Mouse (Mus musculus): ENCODE measurements around the gene Cep112. TPM values are rescaled to one million over a fixed set of nuclear protein-coding genes. Genes with fewer than 3 reads are reported as not detected.
A peak's percentile ranks its signal among the peaks of the same experiment; 100 is the strongest.

The Cep112 gene
- polyA plus RNA-seq, 2 experiments, result 0.76 to 1.7 TPM

- ATAC-seq (ENCODE audit: insufficient read depth), result no peak
- Histone ChIP-seq H3K27me3 (ENCODE audit: control insufficient read depth, insufficient read depth, low read length) (no peaks in the 10 kb centered on the region), H3K4me2 (ENCODE audit: low read depth) (no peak overlapping the region), H3K9ac (replicated peaks) (no peak overlapping the region), H3K4me3 (ENCODE audit: insufficient read depth in 1 of 2, low read depth in 2 of 2, low read length in 2 of 2) (no peak overlapping the region), H3K27ac (no peak overlapping the region), H3K36me3 (replicated peaks; ENCODE audit: control insufficient read depth, insufficient read depth, low read depth) (no peaks in the 10 kb centered on the region), H3K9me3 (ENCODE audit: control insufficient read depth, low read length) (no peaks in the 10 kb centered on the region), H3K4me1 (replicated peaks; ENCODE audit: control insufficient read depth in 2 of 2, insufficient read depth in 2 of 2, low read length in 1 of 2) (no peaks in the 10 kb centered on the region)
- TF ChIP-seq CTCF (IDR thresholded peaks at IDR 0.05; ENCODE audit: low read depth), result no peak
- no peak for TF ChIP-seq EP300 (IDR thresholded peaks at IDR 0.05; ENCODE audit: low read depth)
- WGBS (ENCODE audit: insufficient replicate concordance), result 82% methylated on average over 11 of the region's 11 CpGs
- no peak for DNase-seq (ENCODE audit: low read depth in 3 of 3, low spot score in 3 of 3)
Measured at GRCm38 (mm10) chr11:108606036-108606435, 181.0 kb downstream of the Cep112 start.

GRCm38 (mm10) chr11:108606836-108607235 lies 181.8 kb downstream of the Cep112 start:
- Histone ChIP-seq H3K4me2 (ENCODE audit: low read depth) (no peak overlapping the region), H3K4me1 (replicated peaks; ENCODE audit: control insufficient read depth in 2 of 2, insufficient read depth in 2 of 2, low read length in 1 of 2) (no peaks in the 10 kb centered on the region), H3K27me3 (ENCODE audit: control insufficient read depth, insufficient read depth, low read length) (no peaks in the 10 kb centered on the region), H3K4me3 (ENCODE audit: insufficient read depth in 1 of 2, low read depth in 2 of 2, low read length in 2 of 2) (no peak overlapping the region), H3K36me3 (replicated peaks; ENCODE audit: control insufficient read depth, insufficient read depth, low read depth) (no peaks in the 10 kb centered on the region), H3K9ac (replicated peaks) (no peak overlapping the region), H3K9me3 (ENCODE audit: control insufficient read depth, low read length) (no peaks in the 10 kb centered on the region), H3K27ac (no peak overlapping the region)
- TF ChIP-seq EP300 (IDR thresholded peaks at IDR 0.05; ENCODE audit: low read depth) (no peak), CTCF (IDR thresholded peaks at IDR 0.05; ENCODE audit: low read depth) (no peak)
- no peak for ATAC-seq (ENCODE audit: insufficient read depth)
- no peak for DNase-seq (ENCODE audit: low read depth in 3 of 3, low spot score in 3 of 3)

GRCm38 (mm10) chr11:108620628-108621433 lies 195.8 kb downstream of the Cep112 start:
- H3K27ac ChIP-seq, result no peak overlapping the region
- no peaks in the 10 kb centered on the region for H3K36me3 ChIP-seq (replicated peaks; ENCODE audit: control insufficient read depth, insufficient read depth, low read depth)
- no peaks in the 10 kb centered on the region for H3K9me3 ChIP-seq (ENCODE audit: control insufficient read depth, low read length)
- no peak overlapping the region for H3K9ac ChIP-seq (replicated peaks)
- no peaks in the 10 kb centered on the region for H3K27me3 ChIP-seq (ENCODE audit: control insufficient read depth, insufficient read depth, low read length)
- no peaks in the 10 kb centered on the region for H3K4me1 ChIP-seq (replicated peaks; ENCODE audit: control insufficient read depth in 2 of 2, insufficient read depth in 2 of 2, low read length in 1 of 2)
- 69% methylated on average over 7 of the region's 7 CpGs for WGBS (ENCODE audit: insufficient replicate concordance)
- DNase-seq (ENCODE audit: low read depth in 3 of 3, low spot score in 3 of 3), result no peak
- no peak overlapping the region for H3K4me2 ChIP-seq (ENCODE audit: low read depth)
- ATAC-seq (ENCODE audit: insufficient read depth), result no peak
- H3K4me3 ChIP-seq (ENCODE audit: insufficient read depth in 1 of 2, low read depth in 2 of 2, low read length in 2 of 2), result no peak overlapping the region
- TF ChIP-seq EP300 (IDR thresholded peaks at IDR 0.05; ENCODE audit: low read depth) (no peak), CTCF (IDR thresholded peaks at IDR 0.05; ENCODE audit: low read depth) (no peak)

GRCm38 (mm10) chr11:108621434-108621901 lies 196.5 kb downstream of the Cep112 start:
- no peak overlapping the region for H3K9ac ChIP-seq (replicated peaks)
- no peak for DNase-seq (ENCODE audit: low read depth in 3 of 3, low spot score in 3 of 3)
- 69% methylated on average over 9 of the region's 9 CpGs for WGBS (ENCODE audit: insufficient replicate concordance)

GRCm38 (mm10) chr11:108625546-108626232 lies 200.7 kb downstream of the Cep112 start:
- TF ChIP-seq EP300 (IDR thresholded peaks at IDR 0.05; ENCODE audit: low read depth) (no peak), CTCF (IDR thresholded peaks at IDR 0.05; ENCODE audit: low read depth) (peak; percentile 19; the same call in 1 of the 2 replicates)
- DNase-seq (ENCODE audit: low read depth in 3 of 3, low spot score in 3 of 3), result no peak
- Histone ChIP-seq H3K4me1 (replicated peaks; ENCODE audit: control insufficient read depth in 2 of 2, insufficient read depth in 2 of 2, low read length in 1 of 2) (no peaks in the 10 kb centered on the region), H3K27me3 (ENCODE audit: control insufficient read depth, insufficient read depth, low read length) (no peaks in the 10 kb centered on the region), H3K4me2 (ENCODE audit: low read depth) (no peak overlapping the region), H3K9ac (replicated peaks) (no peak overlapping the region), H3K9me3 (ENCODE audit: control insufficient read depth, low read length) (no peaks in the 10 kb centered on the region), H3K27ac (no peak overlapping the region), H3K4me3 (ENCODE audit: insufficient read depth in 1 of 2, low read depth in 2 of 2, low read length in 2 of 2) (no peak overlapping the region), H3K36me3 (replicated peaks; ENCODE audit: control insufficient read depth, insufficient read depth, low read depth) (no peaks in the 10 kb centered on the region)
- ATAC-seq (ENCODE audit: insufficient read depth), result no peak
- 54% methylated on average over 5 of the region's 5 CpGs for WGBS (ENCODE audit: insufficient replicate concordance)

More at GRCm38 (mm10) chr11:108621434-108621901, 196.5 kb downstream of the Cep112 start:
- H3K36me3 ChIP-seq (replicated peaks; ENCODE audit: control insufficient read depth, insufficient read depth, low read depth), result no peaks in the 10 kb centered on the region
- no peak overlapping the region for H3K4me3 ChIP-seq (ENCODE audit: insufficient read depth in 1 of 2, low read depth in 2 of 2, low read length in 2 of 2)
- no peaks in the 10 kb centered on the region for H3K9me3 ChIP-seq (ENCODE audit: control insufficient read depth, low read length)
- no peak for ATAC-seq (ENCODE audit: insufficient read depth)
- H3K27me3 ChIP-seq (ENCODE audit: control insufficient read depth, insufficient read depth, low read length), result no peaks in the 10 kb centered on the region
- H3K4me1 ChIP-seq (replicated peaks; ENCODE audit: control insufficient read depth in 2 of 2, insufficient read depth in 2 of 2, low read length in 1 of 2), result no peaks in the 10 kb centered on the region
- no peak overlapping the region for H3K27ac ChIP-seq
- TF ChIP-seq EP300 (IDR thresholded peaks at IDR 0.05; ENCODE audit: low read depth) (no peak), CTCF (IDR thresholded peaks at IDR 0.05; ENCODE audit: low read depth) (no peak)
- H3K4me2 ChIP-seq (ENCODE audit: low read depth), result no peak overlapping the region

Data from liver, embryonic 14.5 days (tissue).